Mouse (Mus musculus) Patski (cell line): ENCODE measurements around the gene Oosp2. TPM values are rescaled to one million over a fixed set of nuclear protein-coding genes. Genes with fewer than 3 reads are reported as not detected.

Experiments used
- ATAC-seq: fragments of 100-300 bp; one replicate; pipeline ENCODE4 v1.8.0; 2021
- CTCF ChIA-PET: fragments of 350-600 bp; sonication (Branson Sonifier 250); formaldehyde crosslinking; loops from one replicate; lab custom pipeline; 2022; ENCODE audit warnings: inconsistent platforms; lab: Charles Lee
- POLR2A ChIA-PET: fragments of 350-600 bp; sonication (Branson Sonifier 250); formaldehyde crosslinking; loops from one replicate; lab custom pipeline; 2022; ENCODE audit warnings: antibody characterized with exemption, inconsistent platforms; lab: Charles Lee
- DNase-seq: peaks from one replicate; pipeline ENCODE4 v3.0.0-alpha.2; 2011; ENCODE audit warnings: low read depth, low spot score
- H3K27me3 ChIP-seq: fragments of 371-371 bp; one replicate; pipeline ENCODE4 v1.5.1; 2021
- CTCF ChIP-seq: fragments of 100-300 bp; IDR thresholded peaks from one replicate; pipeline ENCODE4 v1.5.1; 2021
- in situ Hi-C: fragments of 300-500 bp; cut with MboI; formaldehyde crosslinking; loops from 3 replicates; pipeline ENCODE4 v1.11.1; 2018; ENCODE audit warnings: low pct_unique_long_range_greater_than_20kb, mixed read lengths
- polyA plus RNA-seq: library from polyadenylated mRNA; unstranded; gene quantifications from one replicate; pipeline ENCODE4 v1.2.3, GENCODE M21; 2021

The Oosp2 gene
- not detected for polyA plus RNA-seq

GRCm38 (mm10) chr19:11660459-11660858, at the start of gene Oosp2:
Oosp2 (minus strand) TSS chr19:11660559.
- no peak for ATAC-seq
- ChIA-PET POLR2A (no interaction called here), CTCF (no interaction called here)
- no peaks in the 10 kb centered on the region for H3K27me3 ChIP-seq
- TF ChIP-seq CTCF, result no peak
- in situ Hi-C loops, result no loop called here
- DNase-seq, result no peak

- POLR2A ChIA-PET, result no interaction called here
- no peak for ATAC-seq
Observed at GRCm38 (mm10) chr19:11698342-11698741, 38.0 kb upstream of the Oosp2 start.

GRCm38 (mm10) chr19:11696755-11697154, 36.4 kb upstream of the Oosp2 start, which contains the start of gene Oosp3:
Oosp3 (plus strand) TSS chr19:11697055.
- no peak for TF ChIP-seq CTCF
- ChIA-PET CTCF (no interaction called here), POLR2A (no interaction called here)
- in situ Hi-C loops, result no loop called here
- no peak for DNase-seq
- no peak for ATAC-seq
- no peaks in the 10 kb centered on the region for H3K27me3 ChIP-seq

More at GRCm38 (mm10) chr19:11698342-11698741, 38.0 kb upstream of the Oosp2 start:
- H3K27me3 ChIP-seq, result no peaks in the 10 kb centered on the region
- TF ChIP-seq CTCF, result no peak
- in situ Hi-C loops, result no loop called here
- DNase-seq, result no peak
- CTCF ChIA-PET, result no interaction called here

GRCm38 (mm10) chr19:11691454-11691853, 31.1 kb upstream of the Oosp2 start:
- ATAC-seq, result no peak
- POLR2A ChIA-PET, result no interaction called here

GRCm38 (mm10) chr19:11690839-11691238, 30.5 kb upstream of the Oosp2 start, which contains the start of gene Oosp1:
Oosp1 (minus strand) TSS chr19:11691150.
- CTCF ChIA-PET, result interaction anchor here (1.0 kb wide), 1 partner anchor 29 kb away, joined by 3 read pairs; no protein-coding TSS in a partner anchor
- no peak for TF ChIP-seq CTCF
- no peak for DNase-seq
- in situ Hi-C loops, result no loop called here
- H3K27me3 ChIP-seq, result no peaks in the 10 kb centered on the region
- ATAC-seq, result no peak
- POLR2A ChIA-PET, result no interaction called here

More at GRCm38 (mm10) chr19:11691454-11691853, 31.1 kb upstream of the Oosp2 start:
- in situ Hi-C loops, result no loop called here
- DNase-seq, result no peak
- CTCF ChIA-PET, result no interaction called here
- no peaks in the 10 kb centered on the region for H3K27me3 ChIP-seq
- no peak for TF ChIP-seq CTCF

GRCm38 (mm10) chr19:11661562-11661961, 1.2 kb upstream of the Oosp2 start:
- CTCF ChIA-PET, result no interaction called here
- TF ChIP-seq CTCF, result no peak
- H3K27me3 ChIP-seq, result no peaks in the 10 kb centered on the region
- POLR2A ChIA-PET, result no interaction called here
- ATAC-seq (no peak), DNase-seq (no peak)
- in situ Hi-C loops, result no loop called here

GRCm38 (mm10) chr19:11659142-11659541, 1.2 kb downstream of the Oosp2 start:
- ATAC-seq (no peak), DNase-seq (no peak)
- CTCF ChIA-PET, result interaction anchor here (1.8 kb wide), 1 partner anchor 10 kb away, joined by 6 read pairs; no protein-coding TSS in a partner anchor
- no peak for TF ChIP-seq CTCF
- no peaks in the 10 kb centered on the region for H3K27me3 ChIP-seq
- POLR2A ChIA-PET, result no interaction called here
- in situ Hi-C loops, result no loop called here

GRCm38 (mm10) chr19:11649564-11649963, 10.8 kb downstream of the Oosp2 start:
- ChIA-PET CTCF (interaction anchor here (1.5 to 2.6 kb wide), 2 partner anchors 9 to 10 kb away, joined by 3 to 6 read pairs; partner anchors contain the start of gene Ms4a3), POLR2A (no interaction called here)
- DNase-seq (no peak), ATAC-seq (no peak)
- H3K27me3 ChIP-seq, result no peaks in the 10 kb centered on the region
- TF ChIP-seq CTCF, result no peak
- in situ Hi-C loops, result no loop called here

GRCm38 (mm10) chr19:11646166-11646565, 14.2 kb downstream of the Oosp2 start:
- CTCF ChIA-PET, result interaction anchor here (0.9 kb wide), 1 partner anchor 11 kb away, joined by 3 read pairs; no protein-coding TSS in a partner anchor
- POLR2A ChIA-PET, result no interaction called here
- no peak for TF ChIP-seq CTCF
- in situ Hi-C loops, result no loop called here
- ATAC-seq, result no peak
- no peak for DNase-seq
- H3K27me3 ChIP-seq, result no peaks in the 10 kb centered on the region

GRCm38 (mm10) chr19:11640732-11641131, 19.6 kb downstream of the Oosp2 start, which contains the start of gene Ms4a3:
Ms4a3 (minus strand) TSS chr19:11640851.
- POLR2A ChIA-PET, result no interaction called here
- CTCF ChIA-PET, result interaction anchor here (1.3 kb wide), 1 partner anchor 8 kb away, joined by 3 read pairs; no protein-coding TSS in a partner anchor
- ATAC-seq (no peak), DNase-seq (no peak)
- no peak for TF ChIP-seq CTCF
- H3K27me3 ChIP-seq, result no peaks in the 10 kb centered on the region
- in situ Hi-C loops, result no loop called here

- in situ Hi-C loops, result no loop called here
- POLR2A ChIA-PET, result no interaction called here
- TF ChIP-seq CTCF, result no peak
- DNase-seq (no peak), ATAC-seq (peak; percentile 91)
- no peaks in the 10 kb centered on the region for H3K27me3 ChIP-seq
- CTCF ChIA-PET, result interaction anchor here (1.0 kb wide), 1 partner anchor 26 kb away, joined by 3 read pairs; no protein-coding TSS in a partner anchor
Observed at GRCm38 (mm10) chr19:11639038-11639437, 21.3 kb downstream of the Oosp2 start.
